ENCODE assay signal across 7 mouse cellular contexts in the genomic region with DNA sequence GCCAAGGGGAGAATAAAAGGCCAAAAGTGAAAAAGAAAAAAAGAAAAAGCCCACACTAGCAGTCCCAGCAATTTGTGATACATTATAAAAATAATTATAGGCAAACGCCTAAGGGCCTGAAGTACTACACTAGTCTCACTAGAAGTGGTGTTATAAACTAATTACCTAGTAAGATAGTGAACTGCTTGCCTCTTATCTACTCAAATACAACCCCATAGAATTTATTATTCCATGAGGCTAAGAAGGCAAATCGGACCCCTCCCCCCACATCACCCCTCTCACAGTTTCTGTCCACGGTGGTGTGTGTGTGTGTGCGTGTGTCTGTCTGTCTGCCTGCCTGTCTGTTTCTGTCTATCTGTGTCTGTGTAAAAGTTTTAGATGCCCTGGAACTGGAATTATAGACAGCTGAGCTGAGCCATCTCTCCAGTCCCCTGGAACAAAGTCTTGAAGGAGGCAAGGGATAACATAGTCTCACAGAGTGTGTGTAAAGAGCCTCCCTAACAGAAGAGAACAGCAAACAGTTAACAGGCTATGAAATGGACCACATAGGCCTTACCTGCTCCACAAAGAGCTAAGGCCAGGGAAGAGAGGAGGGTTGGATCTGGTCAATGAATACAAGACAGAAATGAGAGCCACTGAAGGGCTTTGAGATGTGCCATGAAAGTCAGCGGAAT. TPM values are rescaled to one million over a fixed set of nuclear protein-coding genes. Genes with fewer than 3 reads are reported as not detected.
DNase-seq lines count a peak whose midpoint lies in the region; ATAC-seq lines count a peak whose summit lies in the region.

No protein-coding gene starts in this region.

- peak overlapping the region; percentile 24; the same call in 1 of the 2 replicates for H3K9ac ChIP-seq in lung, embryonic 16.5 days (ENCODE audit: low read length)
- H3K9ac ChIP-seq in intestine, embryonic 16.5 days (ENCODE audit: low read depth, low read length): no peak overlapping the region
- 0 out of 2 replicates have a peak overlapping the region, but pooled peaks have one; percentile 10 for H3K9ac ChIP-seq in neural tube, embryonic 15.5 days (replicated peaks)

- no peaks in the 10 kb centered on the region for H3K27me3 ChIP-seq in lung, embryonic 16.5 days (ENCODE audit: control insufficient read depth, insufficient read depth, low read depth, low read length)
- no peaks in the 10 kb centered on the region for H3K27me3 ChIP-seq in intestine, embryonic 16.5 days (replicated peaks; ENCODE audit: control insufficient read depth, insufficient read depth, low read length)
- no peaks in the 10 kb centered on the region for H3K27me3 ChIP-seq in neural tube, embryonic 15.5 days (replicated peaks)

- peak overlapping the region; percentile 27; the same call in 1 of the 2 replicates for H3K27ac ChIP-seq in lung, embryonic 16.5 days (ENCODE audit: low read length)
- H3K27ac ChIP-seq in intestine, embryonic 16.5 days (ENCODE audit: low read length): no peak overlapping the region
- peak overlapping the region; percentile 69 for H3K27ac ChIP-seq in neural tube, embryonic 15.5 days (replicated peaks)

- H3K9me3 ChIP-seq in lung, embryonic 16.5 days (ENCODE audit: control insufficient read depth, low read length): no peaks in the 10 kb centered on the region
- no peaks in the 10 kb centered on the region for H3K9me3 ChIP-seq in intestine, embryonic 16.5 days (ENCODE audit: control insufficient read depth, low read length)
- H3K9me3 ChIP-seq in neural tube, embryonic 15.5 days (replicated peaks): no peaks in the 10 kb centered on the region

- ATAC-seq in lung, embryonic 16.5 days (ENCODE audit: low read depth): peak; percentile 24; the same call in 1 of the 2 replicates
- ATAC-seq in erythroblast, adult 5-6 weeks (replicated peaks; ENCODE audit: low FRiP score, poor library complexity, severe bottlenecking): 0 out of 2 replicates have a peak, but pooled peaks have one; percentile 22
- ATAC-seq in intestine, embryonic 16.5 days: peak; percentile 47; the same call in 1 of the 2 replicates
- ATAC-seq in neural tube, embryonic 15.5 days (ENCODE audit: low FRiP score): peak; percentile 37

- no peaks in the 10 kb centered on the region for H3K36me3 ChIP-seq in lung, embryonic 16.5 days (ENCODE audit: control insufficient read depth, insufficient read depth, low read length)
- H3K36me3 ChIP-seq in intestine, embryonic 16.5 days (ENCODE audit: control insufficient read depth, insufficient read depth, low read length): no peaks in the 10 kb centered on the region
- H3K36me3 ChIP-seq in neural tube, embryonic 15.5 days: no peaks in the 10 kb centered on the region

- H3K4me2 ChIP-seq in lung, embryonic 16.5 days (ENCODE audit: low read depth, low read length): peak overlapping the region; percentile 39
- H3K4me2 ChIP-seq in intestine, embryonic 16.5 days (ENCODE audit: low read depth, low read length): no peak overlapping the region
- peak overlapping the region; percentile 52 for H3K4me2 ChIP-seq in neural tube, embryonic 15.5 days

- DNase-seq in lung, postnatal 10 days: no peak
- DNase-seq in thymus, postnatal 14 days: no peak
- no peak for DNase-seq in spleen, postnatal 36 days (ENCODE audit: low spot score in 2 of 2)

- WGBS in lung, embryonic 16.5 days: 45% methylated on average over 5 of the region's 5 CpGs
- 49% methylated on average over 5 of the region's 5 CpGs for WGBS in intestine, embryonic 16.5 days
- WGBS in neural tube, embryonic 15.5 days: 49% methylated on average over 5 of the region's 5 CpGs

- peak overlapping the region; percentile 46 for H3K4me3 ChIP-seq in lung, embryonic 16.5 days (ENCODE audit: low read length)
- H3K4me3 ChIP-seq in intestine, embryonic 16.5 days (ENCODE audit: low read length): no peak overlapping the region; the same call in 1 of the 2 replicates
- H3K4me3 ChIP-seq in neural tube, embryonic 15.5 days (replicated peaks): peak overlapping the region; percentile 34

- peaks cover 4% of the 10 kb centered on the region; the same call in 1 of the 2 replicates for H3K4me1 ChIP-seq in lung, embryonic 16.5 days (replicated peaks; ENCODE audit: control insufficient read depth, insufficient read depth, low read length)
- no peaks in the 10 kb centered on the region for H3K4me1 ChIP-seq in intestine, embryonic 16.5 days (ENCODE audit: control insufficient read depth, insufficient read depth, low read length)
- peaks cover 8% of the 10 kb centered on the region for H3K4me1 ChIP-seq in neural tube, embryonic 15.5 days

RNA-seq across cellular contexts. Expression of a gene that starts 27.4 kb away (rescaled TPM):
- polyA plus RNA-seq in lung, embryonic 16.5 days (2015; fragmentation: Nextera tagmentation; extraction: Ambion mirVana): 2.1 and 2.2 TPM in 2 replicates
- under 0.01 and 2.5 TPM in 2 replicates for total RNA-seq in erythroblast, adult 5-6 weeks (2015; ENCODE audit: low replicate concordance)
- total RNA-seq in erythroblast, adult 5-6 weeks (2017; ENCODE audit: low replicate concordance): 0.34 and 0.84 TPM in 2 replicates
- polyA plus RNA-seq in intestine, embryonic 16.5 days (2015; fragmentation: Nextera tagmentation; extraction: Ambion mirVana): 1.7 and 2.0 TPM in 2 replicates
- polyA plus RNA-seq in neural tube, embryonic 15.5 days (2015; fragmentation: Nextera tagmentation; extraction: Ambion mirVana): 12.3 and 14.8 TPM in 2 replicates
